Mouse (Mus musculus) forebrain, postnatal 0 days (tissue): Measurements from ENCODE around the gene Rsg1. TPM values are rescaled to one million over a fixed set of nuclear protein-coding genes. Genes with fewer than 3 reads are reported as not detected.

Experiments
- ATAC-seq: fragments of 200-750 bp; cut with Nextera tagmentation; 2 replicates; pipeline ENCODE4 v1.8.0; 2017; ENCODE audit warnings: mild to moderate bottlenecking, moderate library complexity
- DNase-seq: peaks from one replicate; pipeline ENCODE4 v3.0.0-alpha.2; 2015
- H3K27ac ChIP-seq: fragments of 300-500 bp; sonication (generic); 2 replicates; pipeline ENCODE4 v1.5.1; 2014; ENCODE audit warnings: low read depth, mild to moderate bottlenecking, antibody characterized with exemption, low read length, moderate library complexity, mixed read lengths
- H3K27me3 ChIP-seq: fragments of 300-500 bp; sonication (generic); 2 replicates; pipeline ENCODE4 v1.6.1; 2014; ENCODE audit warnings: mild to moderate bottlenecking, low read length, mixed read lengths; ENCODE audit not compliant: insufficient read depth
- H3K36me3 ChIP-seq: fragments of 300-500 bp; sonication (generic); 2 replicates; pipeline ENCODE4 v1.6.1; 2014; ENCODE audit warnings: mild to moderate bottlenecking, moderate library complexity; ENCODE audit not compliant: insufficient read depth
- H3K4me1 ChIP-seq: fragments of 300-500 bp; sonication (generic); 2 replicates; pipeline ENCODE4 v1.6.1; 2014; ENCODE audit warnings: antibody characterized with exemption; ENCODE audit not compliant: insufficient read depth
- H3K4me2 ChIP-seq: fragments of 300-500 bp; sonication (generic); 2 replicates; pipeline ENCODE4 v1.6.1; 2014; ENCODE audit warnings: low read depth, mild to moderate bottlenecking, moderate library complexity
- H3K4me3 ChIP-seq: fragments of 300-500 bp; sonication (generic); 2 replicates; pipeline ENCODE4 v1.5.1; 2014; ENCODE audit warnings: low read depth, low read length, mixed read lengths
- H3K9ac ChIP-seq: fragments of 300-500 bp; sonication (generic); 2 replicates; pipeline ENCODE4 v1.6.1; 2014; ENCODE audit warnings: mild to moderate bottlenecking
- H3K9me3 ChIP-seq: fragments of 300-500 bp; sonication (generic); 2 replicates; pipeline ENCODE4 v1.6.1; 2016; ENCODE audit warnings: low read length
- CTCF ChIP-seq: sonication (generic); IDR thresholded peaks from 2 replicates; pipeline ENCODE4 v1.5.1; 2016; ENCODE audit warnings: antibody characterized with exemption, control low read depth, low read depth
- WGBS: fragments of 180-500 bp; shearing (Covaris S2); extraction: QIAGEN DNeasy Blood & Tissue Kit; methylation state at CpG from one replicate; pipeline ENCODE4 v1.1.7; 2014; 5-methylcytosine and 5-hydroxymethylcytosine counted together
- polyA plus RNA-seq: library from polyadenylated mRNA; unstranded; fragments of >200 nt; fragmentation: Nextera tagmentation; extraction: Ambion mirVana; gene quantifications from 2 replicates; pipeline ENCODE4 v1.2.1, GENCODE M21; 2015
- total RNA-seq: library from RNA; depleted of rRNA; stranded (reverse); fragments of >200 nt; gene quantifications from 2 replicates; pipeline ENCODE4 v1.2.3, GENCODE M21; 2014

Gene Rsg1
- total and polyA plus RNA-seq, 2 experiments from 2014 or later, result 5.2 to 6.9 TPM

- no peaks in the 10 kb centered on the region for H3K9me3 ChIP-seq
- ATAC-seq, result no peak
Observed at GRCm38 (mm10) chr4:141228687-141229086, 14.9 kb downstream of the Rsg1 start.

GRCm38 (mm10) chr4:141233196-141233595 is 19.4 kb downstream of the Rsg1 start:
- no peaks in the 10 kb centered on the region for H3K4me1 ChIP-seq
- no peak for ATAC-seq
- 92% methylated on average over 4 of the region's 4 CpGs for WGBS
- H3K4me2 ChIP-seq, result no peak overlapping the region
- H3K36me3 ChIP-seq, result no peaks in the 10 kb centered on the region
- no peak for DNase-seq
- no peak overlapping the region for H3K27ac ChIP-seq
- no peak overlapping the region for H3K4me3 ChIP-seq
- 0 out of 2 replicates have a peak, but pooled peaks cover under 1% of the 10 kb centered on the region for H3K27me3 ChIP-seq
- TF ChIP-seq CTCF, result no peak
- H3K9me3 ChIP-seq, result no peaks in the 10 kb centered on the region
- no peak overlapping the region for H3K9ac ChIP-seq

More at GRCm38 (mm10) chr4:141228687-141229086, 14.9 kb downstream of the Rsg1 start:
- 91% methylated on average over 7 of the region's 7 CpGs for WGBS
- no peaks in the 10 kb centered on the region for H3K36me3 ChIP-seq
- H3K4me1 ChIP-seq, result no peaks in the 10 kb centered on the region
- no peak for DNase-seq
- no peak overlapping the region for H3K27ac ChIP-seq
- H3K4me2 ChIP-seq, result no peak overlapping the region
- no peak for TF ChIP-seq CTCF
- no peaks in the 10 kb centered on the region for H3K27me3 ChIP-seq
- no peak overlapping the region for H3K4me3 ChIP-seq
- H3K9ac ChIP-seq, result no peak overlapping the region

- H3K4me2 ChIP-seq, result no peak overlapping the region
- no peak overlapping the region for H3K27ac ChIP-seq
- H3K4me1 ChIP-seq, result 0 out of 2 replicates have a peak, but pooled peaks cover 6% of the 10 kb centered on the region
- ATAC-seq, result no peak
- no peak for TF ChIP-seq CTCF
- WGBS, result 67% methylated on average over 6 of the region's 6 CpGs
- H3K27me3 ChIP-seq, result peaks cover 18% of the 10 kb centered on the region
- H3K36me3 ChIP-seq, result no peaks in the 10 kb centered on the region
- no peak overlapping the region for H3K4me3 ChIP-seq
- no peak overlapping the region for H3K9ac ChIP-seq
- no peak for DNase-seq
- H3K9me3 ChIP-seq, result no peaks in the 10 kb centered on the region
Observed at GRCm38 (mm10) chr4:141235537-141236111, 21.9 kb downstream of the Rsg1 start.

DNA sequence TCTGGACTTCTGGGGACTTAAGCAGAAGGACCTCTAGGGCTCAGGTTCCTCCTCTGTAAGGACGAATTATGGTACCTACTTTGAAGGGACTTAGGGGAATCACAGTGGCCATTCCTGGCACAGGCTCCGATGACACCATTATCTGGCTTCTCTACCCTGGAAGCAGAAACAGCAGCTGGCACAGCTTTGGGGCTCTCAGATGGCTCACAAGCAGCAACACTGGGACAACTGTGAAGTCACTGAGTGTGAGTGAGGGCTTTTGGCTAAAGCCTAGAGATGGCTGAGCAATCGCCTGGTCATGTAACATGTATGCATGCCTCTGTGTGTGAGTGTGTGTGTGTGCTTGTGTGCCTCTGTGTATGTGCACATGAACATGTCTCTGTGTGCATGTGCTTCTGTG is 23.1 kb downstream of the Rsg1 start:
- Histone ChIP-seq H3K27me3 (peaks cover 29% of the 10 kb centered on the region), H3K4me3 (no peak overlapping the region), H3K36me3 (no peaks in the 10 kb centered on the region), H3K9ac (no peak overlapping the region), H3K27ac (no peak overlapping the region), H3K4me2 (no peak overlapping the region), H3K4me1 (0 out of 2 replicates have a peak, but pooled peaks cover 6% of the 10 kb centered on the region), H3K9me3 (no peaks in the 10 kb centered on the region)
- DNase-seq, result no peak
- whole genome bisulfite sequencing, result 66% methylated on average over 3 of the region's 3 CpGs
- TF ChIP-seq CTCF, result no peak
- no peak for ATAC-seq

- H3K36me3 ChIP-seq, result no peaks in the 10 kb centered on the region
- H3K4me2 ChIP-seq, result peak overlapping the region; percentile 53
- DNase-seq, result no peak
- no peak overlapping the region for H3K27ac ChIP-seq
- peaks cover 34% of the 10 kb centered on the region for H3K27me3 ChIP-seq
- TF ChIP-seq CTCF, result no peak
- no peak for ATAC-seq
- H3K4me1 ChIP-seq, result 0 out of 2 replicates have a peak, but pooled peaks cover 6% of the 10 kb centered on the region
- H3K9ac ChIP-seq, result 0 out of 2 replicates have a peak overlapping the region, but pooled peaks have one; percentile 23
- peak overlapping the region; percentile 26 for H3K4me3 ChIP-seq
- WGBS, result 4% methylated on average over 20 of the region's 20 CpGs
- no peaks in the 10 kb centered on the region for H3K9me3 ChIP-seq
Observed at GRCm38 (mm10) chr4:141238492-141239387, 25.0 kb downstream of the Rsg1 start.

DNA sequence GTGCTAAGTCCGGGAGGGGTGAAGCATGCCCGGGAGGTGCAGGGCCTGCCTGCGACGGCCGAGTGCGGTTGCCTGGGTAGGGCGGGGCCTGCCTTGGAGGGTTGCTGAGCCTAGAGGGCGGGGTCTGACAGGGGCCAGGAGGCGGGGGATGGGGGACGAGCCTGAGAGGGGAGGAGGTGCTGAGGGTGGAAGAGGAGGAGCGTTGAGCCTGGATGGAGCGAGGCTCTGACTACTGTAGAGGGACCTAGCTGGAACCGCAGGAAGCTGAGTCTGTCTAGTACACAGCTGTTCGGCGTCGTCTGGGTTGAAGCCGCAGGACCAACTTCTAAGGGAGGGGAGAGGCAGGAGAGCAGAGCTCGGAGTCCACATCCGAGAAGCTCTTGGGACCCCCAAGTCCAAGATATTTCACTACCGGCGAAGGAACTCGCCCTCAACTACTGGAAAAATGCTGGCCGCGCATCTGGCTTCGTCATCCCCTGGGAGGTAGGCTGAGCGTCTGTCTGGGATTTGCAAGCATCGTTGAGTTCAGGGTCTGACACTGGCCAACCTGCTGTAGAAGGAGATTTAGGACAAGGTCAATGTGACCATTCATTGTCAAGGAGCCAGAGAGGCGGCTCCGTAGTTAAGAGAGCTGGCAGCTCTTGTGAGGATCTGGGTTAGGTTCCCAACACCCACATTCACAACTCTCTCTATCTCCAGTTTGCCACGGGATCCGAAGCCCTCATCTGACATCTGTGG is 25.8 kb downstream of the Rsg1 start, which contains the start of gene Arhgef19:
TSS of gene Arhgef19 (plus strand) at position 112 of the 738 bp plus-strand sequence.
- DNase-seq (peak; percentile 51), ATAC-seq (peak; percentile 83)
- Histone ChIP-seq H3K9ac (0 out of 2 replicates have a peak within 1 kb of the TSS, but pooled peaks have one; percentile 23), H3K4me1 (0 out of 2 replicates have a peak, but pooled peaks cover 6% of the 10 kb centered on the region), H3K4me3 (peak within 1 kb of the TSS; percentile 26), H3K27me3 (peaks cover 34% of the 10 kb centered on the region), H3K27ac (no peak within 1 kb of the TSS), H3K9me3 (no peaks in the 10 kb centered on the region), H3K36me3 (no peaks in the 10 kb centered on the region), H3K4me2 (peak within 1 kb of the TSS; percentile 53)
- 3% methylated on average over 31 of the region's 31 CpGs for WGBS
- no peak for TF ChIP-seq CTCF
